Mouse (Mus musculus) ovary, adult 18-20 months (tissue): ENCODE results near the gene Ferd3l.

Experiments
- DNase-seq: peaks from one replicate; pipeline ENCODE4 v3.0.0; 2022; ENCODE audit warnings: low spot score, mixed read lengths

Gene Ferd3l

GRCm38 (mm10) chr12:33965661-33966360 is 37.6 kb downstream of the Ferd3l start:
- no peak for DNase-seq

GRCm38 (mm10) chr12:33966490-33967415 is 38.5 kb downstream of the Ferd3l start:
- no peak for DNase-seq

GRCm38 (mm10) chr12:33967514-33967913 is 39.3 kb downstream of the Ferd3l start:
- DNase-seq: no peak

- no peak for DNase-seq
Measured at GRCm38 (mm10) chr12:33968041-33968897, 40.0 kb downstream of the Ferd3l start.

GRCm38 (mm10) chr12:33968898-33969178 is 40.6 kb downstream of the Ferd3l start:
- DNase-seq: no peak
